ENCODE assay signal across 8 mouse cellular contexts in genomic region chr2:180042858-180043515, GRCm38 (mm10). TPM values are rescaled to one million over a fixed set of nuclear protein-coding genes. Genes with fewer than 3 reads are reported as not detected.
DNase-seq lines count a peak whose midpoint lies in the region; ATAC-seq and TF ChIP-seq lines count a peak whose summit lies in the region.

No protein-coding gene starts in this region.

- no peak for TF ChIP-seq CTCF in forebrain, postnatal 0 days (IDR thresholded peaks at IDR 0.05; ENCODE audit: low read depth)

- 2% methylated on average over 66 of the region's 66 CpGs for WGBS in forebrain, postnatal 0 days
- 0% methylated on average over 56 of the region's 66 CpGs for WGBS in hindbrain, embryonic 16.5 days

- H3K9ac ChIP-seq in forebrain, postnatal 0 days, result peak overlapping the region; percentile 97
- peak overlapping the region; percentile 97 for H3K9ac ChIP-seq in hindbrain, embryonic 16.5 days (ENCODE audit: low read depth, low read length)

- ATAC-seq in erythroblast, adult 5-6 weeks (replicated peaks; ENCODE audit: low FRiP score, poor library complexity, severe bottlenecking), result no peak
- peak; percentile 84 for ATAC-seq in forebrain, postnatal 0 days
- ATAC-seq in hindbrain, embryonic 16.5 days, result peak; percentile 57
- ATAC-seq in megakaryocyte-erythroid progenitor cell, adult 5-6 weeks (replicated peaks; ENCODE audit: low FRiP score, low TSS enrichment, poor library complexity, severe bottlenecking), result 0 out of 2 replicates have a peak, but pooled peaks have one; percentile 15

- peaks cover 21% of the 10 kb centered on the region for H3K27me3 ChIP-seq in erythroblast, embryonic 14.5 days (ENCODE audit: control insufficient read depth)
- no peaks in the 10 kb centered on the region for H3K27me3 ChIP-seq in forebrain, postnatal 0 days (ENCODE audit: insufficient read depth, low read length)
- no peaks in the 10 kb centered on the region for H3K27me3 ChIP-seq in hindbrain, embryonic 16.5 days (replicated peaks; ENCODE audit: control insufficient read depth, insufficient read depth, low read length)

- H3K9me3 ChIP-seq in erythroblast, embryonic 14.5 days (ENCODE audit: control insufficient read depth, low read length), result no peaks in the 10 kb centered on the region
- no peaks in the 10 kb centered on the region for H3K9me3 ChIP-seq in forebrain, postnatal 0 days (ENCODE audit: low read length)
- no peaks in the 10 kb centered on the region for H3K9me3 ChIP-seq in hindbrain, embryonic 16.5 days (ENCODE audit: control insufficient read depth, low read length)

- peaks cover 37% of the 10 kb centered on the region for H3K4me1 ChIP-seq in erythroblast, embryonic 14.5 days (ENCODE audit: control insufficient read depth)
- peaks cover 24% of the 10 kb centered on the region for H3K4me1 ChIP-seq in forebrain, postnatal 0 days (ENCODE audit: insufficient read depth)
- H3K4me1 ChIP-seq in hindbrain, embryonic 16.5 days (ENCODE audit: control insufficient read depth, insufficient read depth, low read depth, low read length), result peaks cover 34% of the 10 kb centered on the region

- peaks cover 29% of the 10 kb centered on the region for H3K36me3 ChIP-seq in erythroblast, embryonic 14.5 days (ENCODE audit: control insufficient read depth)
- peaks cover 18% of the 10 kb centered on the region for H3K36me3 ChIP-seq in forebrain, postnatal 0 days (ENCODE audit: insufficient read depth)
- H3K36me3 ChIP-seq in hindbrain, embryonic 16.5 days (ENCODE audit: control insufficient read depth, insufficient read depth, low read length), result peaks cover 11% of the 10 kb centered on the region

- intact Hi-C loops in left cerebral cortex, postnatal 25 days (cut with DNase I), result loop anchor here (1.0 to 2.0 kb wide), 3 partner anchors 19 to 126 kb away; partner anchors contain the start of genes Lsm14b and Taf4

- H3K27ac ChIP-seq in forebrain, postnatal 0 days (ENCODE audit: low read depth, low read length), result peak overlapping the region; percentile 97
- H3K27ac ChIP-seq in hindbrain, embryonic 16.5 days (ENCODE audit: low read depth, low read length), result peak overlapping the region; percentile 98

- H3K4me2 ChIP-seq in forebrain, postnatal 0 days (ENCODE audit: low read depth), result peak overlapping the region; percentile 79
- peak overlapping the region; percentile 77 for H3K4me2 ChIP-seq in hindbrain, embryonic 16.5 days (ENCODE audit: low read length)

- DNase-seq in cerebellum, adult 11 months, result peak; percentile 60
- peak; percentile 87 for DNase-seq in forebrain, postnatal 0 days
- peak; percentile 67 to 79 for DNase-seq in left cerebral cortex, postnatal 25 days (ENCODE audit: low spot score in 2 of 2)
- DNase-seq in right cerebral cortex, postnatal 4 days, result peak; percentile 77

- H3K4me3 ChIP-seq in erythroblast, embryonic 14.5 days (replicated peaks), result peak overlapping the region; percentile 78
- H3K4me3 ChIP-seq in forebrain, postnatal 0 days (ENCODE audit: low read depth, low read length), result peak overlapping the region; percentile 76
- peak overlapping the region; percentile 97 for H3K4me3 ChIP-seq in hindbrain, embryonic 16.5 days (ENCODE audit: low read length)

RNA-seq across cellular contexts. Expression of gene Ss18l1, which starts 0.7 kb away (rescaled TPM):
- polyA plus RNA-seq in erythroblast, embryonic 14.5 days (2012), result 0.01 and 0.07 TPM in 2 replicates
- total RNA-seq in erythroblast, adult 5-6 weeks (2015; ENCODE audit: low replicate concordance), result not detected in 2 replicates
- total RNA-seq in erythroblast, adult 5-6 weeks (2017; ENCODE audit: low replicate concordance), result 0.34 and 0.84 TPM in 2 replicates
- 82.6 and 104 TPM in 2 replicates for total RNA-seq in forebrain, postnatal 0 days (2014; rRNA removed)
- 32.8 and 47.0 TPM in 2 replicates for polyA plus RNA-seq in forebrain, postnatal 0 days (2015; fragmentation: Nextera tagmentation; extraction: Ambion mirVana)
- polyA plus RNA-seq in hindbrain, embryonic 16.5 days (2015; fragmentation: Nextera tagmentation; extraction: Ambion mirVana), result 53.0 and 61.1 TPM in 2 replicates
- 10 to 100 TPM; 34.8 to 36.0 TPM for total RNA-seq in left cerebral cortex, postnatal 25 days (2021)
- total RNA-seq in megakaryocyte-erythroid progenitor cell, adult 5-6 weeks (2014; fragmentation: Nextera tagmentation), result 2.2 and 3.4 TPM in 2 replicates
- 2.3 and 4.0 TPM in 2 replicates for total RNA-seq in megakaryocyte-erythroid progenitor cell, adult 5-6 weeks (2017)

RNA-seq across cellular contexts. Expression of gene Psma7, which starts 0.8 kb away (rescaled TPM):
- polyA plus RNA-seq in erythroblast, embryonic 14.5 days (2012), result 6.1 and 6.3 TPM in 2 replicates
- 66.3 and 90.5 TPM in 2 replicates for total RNA-seq in erythroblast, adult 5-6 weeks (2015; ENCODE audit: low replicate concordance)
- total RNA-seq in erythroblast, adult 5-6 weeks (2017; ENCODE audit: low replicate concordance), result 48.8 and 90.3 TPM in 2 replicates
- 301 and 392 TPM in 2 replicates for total RNA-seq in forebrain, postnatal 0 days (2014; rRNA removed)
- 581 and 734 TPM in 2 replicates for polyA plus RNA-seq in forebrain, postnatal 0 days (2015; fragmentation: Nextera tagmentation; extraction: Ambion mirVana)
- polyA plus RNA-seq in hindbrain, embryonic 16.5 days (2015; fragmentation: Nextera tagmentation; extraction: Ambion mirVana), result 514 and 534 TPM in 2 replicates
- total RNA-seq in left cerebral cortex, postnatal 25 days (2021), result 100 to 1,000 TPM; 164 to 168 TPM
- total RNA-seq in megakaryocyte-erythroid progenitor cell, adult 5-6 weeks (2014; fragmentation: Nextera tagmentation), result 333 and 334 TPM in 2 replicates
- 395 and 441 TPM in 2 replicates for total RNA-seq in megakaryocyte-erythroid progenitor cell, adult 5-6 weeks (2017)

RNA-seq across cellular contexts. Expression of gene Lsm14b, which starts 18.2 kb away (rescaled TPM):
- polyA plus RNA-seq in erythroblast, embryonic 14.5 days (2012), result 2.3 and 2.5 TPM in 2 replicates
- 1.7 and 7.3 TPM in 2 replicates for total RNA-seq in erythroblast, adult 5-6 weeks (2015; ENCODE audit: low replicate concordance)
- 1.3 and 10.0 TPM in 2 replicates for total RNA-seq in erythroblast, adult 5-6 weeks (2017; ENCODE audit: low replicate concordance)
- total RNA-seq in forebrain, postnatal 0 days (2014; rRNA removed), result 154 and 162 TPM in 2 replicates
- 24.4 and 24.8 TPM in 2 replicates for polyA plus RNA-seq in forebrain, postnatal 0 days (2015; fragmentation: Nextera tagmentation; extraction: Ambion mirVana)
- polyA plus RNA-seq in hindbrain, embryonic 16.5 days (2015; fragmentation: Nextera tagmentation; extraction: Ambion mirVana), result 9.3 and 17.8 TPM in 2 replicates
- total RNA-seq in left cerebral cortex, postnatal 25 days (2021), result 100 to 1,000 TPM; 116 to 118 TPM
- 14.9 and 28.0 TPM in 2 replicates for total RNA-seq in megakaryocyte-erythroid progenitor cell, adult 5-6 weeks (2014; fragmentation: Nextera tagmentation)
- total RNA-seq in megakaryocyte-erythroid progenitor cell, adult 5-6 weeks (2017), result 25.1 and 44.2 TPM in 2 replicates

RNA-seq across cellular contexts. Expression of gene Mtg2, which starts 27.4 kb away (rescaled TPM):
- 0.58 and 1.0 TPM in 2 replicates for polyA plus RNA-seq in erythroblast, embryonic 14.5 days (2012)
- not detected in 2 replicates for total RNA-seq in erythroblast, adult 5-6 weeks (2015; ENCODE audit: low replicate concordance)
- 2.8 and 4.9 TPM in 2 replicates for total RNA-seq in erythroblast, adult 5-6 weeks (2017; ENCODE audit: low replicate concordance)
- 27.9 and 32.2 TPM in 2 replicates for total RNA-seq in forebrain, postnatal 0 days (2014; rRNA removed)
- polyA plus RNA-seq in forebrain, postnatal 0 days (2015; fragmentation: Nextera tagmentation; extraction: Ambion mirVana), result 23.5 and 25.5 TPM in 2 replicates
- 33.1 and 33.2 TPM in 2 replicates for polyA plus RNA-seq in hindbrain, embryonic 16.5 days (2015; fragmentation: Nextera tagmentation; extraction: Ambion mirVana)
- total RNA-seq in left cerebral cortex, postnatal 25 days (2021), result 10 to 100 TPM; 14.9 to 19.2 TPM
- total RNA-seq in megakaryocyte-erythroid progenitor cell, adult 5-6 weeks (2014; fragmentation: Nextera tagmentation), result 14.0 and 20.9 TPM in 2 replicates
- total RNA-seq in megakaryocyte-erythroid progenitor cell, adult 5-6 weeks (2017), result 14.8 and 16.7 TPM in 2 replicates

Comparison
In these comparisons a context has a peak if more than half of its experiments do, and no peak if none do; other contexts are left out.
1. RNA of gene Ss18l1, which starts 0.7 kb away (total RNA-seq): 82.6 to 104 TPM in forebrain, postnatal 0 days and 34.8 to 36.0 TPM in left cerebral cortex, postnatal 25 days; 2.2 to 4.0 TPM in megakaryocyte-erythroid progenitor cell, adult 5-6 weeks and 0.34 to 0.84 TPM in erythroblast, adult 5-6 weeks; every median in the first group is over 4 times any median in the second.
2. Peak in every context shown above with its lines, with median percentiles within 50 percentile points of each other: H3K4me3 ChIP-seq and DNase-seq.